Mouse (Mus musculus): ENCODE measurements at regions not wholly inside any gene's neighbourhood (a gene's known extent, or its start where the extent isn't known, plus 50 kb on each side); places are given as distances from the start of the nearest gene placed in this dataset.

- no peak for DNase-seq
- H3K27ac ChIP-seq (ENCODE audit: insufficient read depth, low read length) = no peak overlapping the region
- 87% methylated on average over 3 of the region's 3 CpGs for WGBS
Measured at GRCm38 (mm10) chr19:26987197-26987596, 101.5 kb downstream of the Gm815 start.

GRCm38 (mm10) chr19:26987909-26988456 lies 102.3 kb downstream of the Gm815 start:
- H3K27me3 ChIP-seq (ENCODE audit: control insufficient read depth, insufficient read depth, low read length) = no peaks in the 10 kb centered on the region
- TF ChIP-seq POLR2A (IDR thresholded peaks at IDR 0.05; ENCODE audit: borderline replicate concordance, insufficient read depth, low read length) = no peak
- no peak overlapping the region for H3K4me3 ChIP-seq (replicated peaks; ENCODE audit: insufficient read depth, low read depth, low read length)
- no peak for DNase-seq
- H3K4me1 ChIP-seq (ENCODE audit: control insufficient read depth, insufficient read depth, low read length) = no peaks in the 10 kb centered on the region
- 92% methylated on average over 6 of the region's 6 CpGs for WGBS
- H3K27ac ChIP-seq (ENCODE audit: insufficient read depth, low read length) = no peak overlapping the region

More at GRCm38 (mm10) chr19:26987197-26987596, 101.5 kb downstream of the Gm815 start:
- no peaks in the 10 kb centered on the region for H3K4me1 ChIP-seq (ENCODE audit: control insufficient read depth, insufficient read depth, low read length)
- no peaks in the 10 kb centered on the region for H3K27me3 ChIP-seq (ENCODE audit: control insufficient read depth, insufficient read depth, low read length)
- H3K4me3 ChIP-seq (replicated peaks; ENCODE audit: insufficient read depth, low read depth, low read length) = no peak overlapping the region
- no peak for TF ChIP-seq CTCF (IDR thresholded peaks at IDR 0.05; ENCODE audit: borderline replicate concordance, insufficient read depth, low read depth, low read length)
- TF ChIP-seq POLR2A (IDR thresholded peaks at IDR 0.05; ENCODE audit: borderline replicate concordance, insufficient read depth, low read length) = no peak

GRCm38 (mm10) chr19:26994586-26995352 lies 109.1 kb downstream of the Gm815 start:
- DNase-seq = no peak

GRCm38 (mm10) chr19:26999596-26999995 lies 113.9 kb downstream of the Gm815 start:
- no peak for DNase-seq
- Histone ChIP-seq H3K27ac (ENCODE audit: insufficient read depth, low read length) (no peak overlapping the region), H3K4me1 (ENCODE audit: control insufficient read depth, insufficient read depth, low read length) (no peaks in the 10 kb centered on the region), H3K4me3 (replicated peaks; ENCODE audit: insufficient read depth, low read depth, low read length) (no peak overlapping the region), H3K27me3 (ENCODE audit: control insufficient read depth, insufficient read depth, low read length) (no peaks in the 10 kb centered on the region)
- whole genome bisulfite sequencing = 63% methylated on average over 3 of the region's 3 CpGs
- TF ChIP-seq POLR2A (IDR thresholded peaks at IDR 0.05; ENCODE audit: borderline replicate concordance, insufficient read depth, low read length) (no peak), CTCF (IDR thresholded peaks at IDR 0.05; ENCODE audit: borderline replicate concordance, insufficient read depth, low read depth, low read length) (no peak)

More at GRCm38 (mm10) chr19:26994586-26995352, 109.1 kb downstream of the Gm815 start:
- H3K27me3 ChIP-seq (ENCODE audit: control insufficient read depth, insufficient read depth, low read length) = no peaks in the 10 kb centered on the region
- 42% methylated on average over 4 of the region's 4 CpGs for WGBS
- no peak for TF ChIP-seq CTCF (IDR thresholded peaks at IDR 0.05; ENCODE audit: borderline replicate concordance, insufficient read depth, low read depth, low read length)
- no peak for TF ChIP-seq POLR2A (IDR thresholded peaks at IDR 0.05; ENCODE audit: borderline replicate concordance, insufficient read depth, low read length)
- H3K4me1 ChIP-seq (ENCODE audit: control insufficient read depth, insufficient read depth, low read length) = no peaks in the 10 kb centered on the region
- H3K27ac ChIP-seq (ENCODE audit: insufficient read depth, low read length) = no peak overlapping the region
- no peak overlapping the region for H3K4me3 ChIP-seq (replicated peaks; ENCODE audit: insufficient read depth, low read depth, low read length)

GRCm38 (mm10) chr19:27021930-27022329 lies 136.2 kb downstream of the Gm815 start:
- DNase-seq = no peak
- WGBS = 70% methylated on average over 3 of the region's 3 CpGs
- Histone ChIP-seq H3K27me3 (ENCODE audit: control insufficient read depth, insufficient read depth, low read length) (no peaks in the 10 kb centered on the region), H3K4me1 (ENCODE audit: control insufficient read depth, insufficient read depth, low read length) (no peaks in the 10 kb centered on the region), H3K4me3 (replicated peaks; ENCODE audit: insufficient read depth, low read depth, low read length) (no peak overlapping the region), H3K27ac (ENCODE audit: insufficient read depth, low read length) (no peak overlapping the region)
- TF ChIP-seq CTCF (IDR thresholded peaks at IDR 0.05; ENCODE audit: borderline replicate concordance, insufficient read depth, low read depth, low read length) = no peak
- TF ChIP-seq POLR2A (IDR thresholded peaks at IDR 0.05; ENCODE audit: borderline replicate concordance, insufficient read depth, low read length) = no peak

GRCm38 (mm10) chr19:27022917-27023316 lies 137.2 kb downstream of the Gm815 start:
- WGBS = 69% methylated on average over 5 of the region's 5 CpGs
- DNase-seq = no peak
- TF ChIP-seq CTCF (IDR thresholded peaks at IDR 0.05; ENCODE audit: borderline replicate concordance, insufficient read depth, low read depth, low read length) (no peak), POLR2A (IDR thresholded peaks at IDR 0.05; ENCODE audit: borderline replicate concordance, insufficient read depth, low read length) (no peak)
- Histone ChIP-seq H3K27ac (ENCODE audit: insufficient read depth, low read length) (no peak overlapping the region), H3K4me3 (replicated peaks; ENCODE audit: insufficient read depth, low read depth, low read length) (no peak overlapping the region), H3K4me1 (ENCODE audit: control insufficient read depth, insufficient read depth, low read length) (no peaks in the 10 kb centered on the region), H3K27me3 (ENCODE audit: control insufficient read depth, insufficient read depth, low read length) (no peaks in the 10 kb centered on the region)

GRCm38 (mm10) chr19:27028834-27029233 lies 143.2 kb downstream of the Gm815 start:
- H3K27me3 ChIP-seq (ENCODE audit: control insufficient read depth, insufficient read depth, low read length) = no peaks in the 10 kb centered on the region
- no peak overlapping the region for H3K4me3 ChIP-seq (replicated peaks; ENCODE audit: insufficient read depth, low read depth, low read length)
- WGBS = 71% methylated on average over 1 of the region's 1 CpGs
- H3K4me1 ChIP-seq (ENCODE audit: control insufficient read depth, insufficient read depth, low read length) = peaks cover 3% of the 10 kb centered on the region
- DNase-seq = no peak
- H3K27ac ChIP-seq (ENCODE audit: insufficient read depth, low read length) = no peak overlapping the region
- TF ChIP-seq CTCF (IDR thresholded peaks at IDR 0.05; ENCODE audit: borderline replicate concordance, insufficient read depth, low read depth, low read length) (no peak), POLR2A (IDR thresholded peaks at IDR 0.05; ENCODE audit: borderline replicate concordance, insufficient read depth, low read length) (no peak)

Data from cerebellum, adult 2 months (tissue).